Mouse (Mus musculus): ENCODE results near the gene Etv6. TPM values are rescaled to one million over a fixed set of nuclear protein-coding genes. Genes with fewer than 3 reads are reported as not detected.

Etv6 gene
- polyA plus RNA-seq, 1 experiment from 2014 or later = 13.5 TPM

GRCm38 (mm10) chr6:134148443-134148942 lies 113.0 kb downstream of the Etv6 start:
- Histone ChIP-seq H3K4me2 (replicated peaks) (no peak overlapping the region), H3K27ac (replicated peaks) (no peak overlapping the region), H3K36me3 (no peaks in the 10 kb centered on the region), H3K27me3 (no peaks in the 10 kb centered on the region), H3K4me1 (peaks cover 23% of the 10 kb centered on the region), H3K9ac (replicated peaks) (no peak overlapping the region), H3K9me3 (no peaks in the 10 kb centered on the region), H3K4me3 (no peak overlapping the region)
- 52% methylated on average over 7 of the region's 7 CpGs for WGBS
- peak; percentile 20; the same call in 1 of the 2 replicates for ATAC-seq (ENCODE audit: low FRiP score, low read depth)

DNA sequence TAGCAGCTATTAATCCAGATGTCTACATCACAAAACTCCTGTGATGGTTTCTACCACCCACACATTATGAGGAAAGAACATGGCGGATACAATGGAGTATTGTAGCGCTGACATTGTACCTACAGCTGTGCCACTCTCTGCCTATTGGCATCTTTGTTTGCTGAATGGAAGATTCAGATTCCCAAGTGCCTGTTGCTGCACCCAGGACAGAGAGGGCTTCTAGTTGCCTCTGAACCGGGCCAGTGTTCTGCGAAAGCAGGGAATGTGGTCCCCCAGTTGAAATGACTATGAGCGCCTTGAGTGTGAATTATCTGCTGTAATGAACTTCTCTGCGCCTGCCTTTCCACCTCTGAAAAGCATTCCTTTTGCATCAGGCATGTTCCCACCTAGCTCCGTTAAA lies 114.1 kb downstream of the Etv6 start:
- Histone ChIP-seq H3K4me3 (no peak overlapping the region), H3K27me3 (no peaks in the 10 kb centered on the region), H3K9me3 (no peaks in the 10 kb centered on the region), H3K4me1 (peaks cover 26% of the 10 kb centered on the region), H3K27ac (replicated peaks) (no peak overlapping the region), H3K9ac (replicated peaks) (no peak overlapping the region), H3K36me3 (no peaks in the 10 kb centered on the region), H3K4me2 (replicated peaks) (no peak overlapping the region)
- ATAC-seq (ENCODE audit: low FRiP score, low read depth) = no peak
- 96% methylated on average over 7 of the region's 7 CpGs for WGBS

DNA sequence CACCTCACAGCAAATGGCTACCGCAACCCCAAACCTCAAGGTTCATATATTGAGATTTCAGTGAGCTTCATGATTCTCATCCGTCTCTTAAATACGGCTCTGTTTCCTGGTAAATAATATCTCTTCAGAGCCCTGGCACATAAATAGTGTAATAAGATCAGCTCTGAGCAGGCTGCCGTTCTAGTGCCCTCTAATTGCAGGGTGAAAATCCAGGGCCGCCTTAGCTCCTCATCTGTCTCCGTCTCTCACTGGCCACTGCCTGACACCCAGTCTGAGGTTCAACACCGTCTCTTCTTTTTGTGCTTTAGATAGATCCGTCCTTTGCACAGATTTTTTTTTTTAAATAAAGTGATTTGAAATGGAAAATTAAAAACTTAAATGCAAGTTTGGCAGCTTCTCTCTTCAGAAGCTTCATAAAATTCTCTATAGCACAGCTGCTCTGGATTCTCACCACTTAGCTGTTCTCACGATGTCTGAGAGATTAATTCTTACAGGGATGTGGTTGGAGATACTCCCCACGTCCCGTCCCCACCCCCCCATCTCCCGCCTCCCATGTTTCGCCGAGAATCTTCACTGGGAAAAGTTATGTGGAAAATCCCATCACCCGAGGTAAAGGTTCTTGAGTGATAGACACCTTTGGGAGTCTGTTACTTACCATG lies 115.7 kb downstream of the Etv6 start:
- Histone ChIP-seq H3K27me3 (no peaks in the 10 kb centered on the region), H3K4me1 (peaks cover 39% of the 10 kb centered on the region), H3K4me3 (no peak overlapping the region), H3K9ac (replicated peaks) (no peak overlapping the region), H3K36me3 (no peaks in the 10 kb centered on the region), H3K27ac (replicated peaks) (no peak overlapping the region), H3K4me2 (replicated peaks) (no peak overlapping the region), H3K9me3 (no peaks in the 10 kb centered on the region)
- 81% methylated on average over 15 of the region's 15 CpGs for WGBS
- no peak for ATAC-seq (ENCODE audit: low FRiP score, low read depth)

GRCm38 (mm10) chr6:134151853-134152505 lies 116.5 kb downstream of the Etv6 start:
- Histone ChIP-seq H3K27ac (replicated peaks) (no peak overlapping the region), H3K9me3 (no peaks in the 10 kb centered on the region), H3K36me3 (no peaks in the 10 kb centered on the region), H3K4me1 (peaks cover 48% of the 10 kb centered on the region), H3K27me3 (no peaks in the 10 kb centered on the region), H3K9ac (replicated peaks) (no peak overlapping the region), H3K4me2 (replicated peaks) (no peak overlapping the region), H3K4me3 (no peak overlapping the region)
- no peak for ATAC-seq (ENCODE audit: low FRiP score, low read depth)
- WGBS = 72% methylated on average over 9 of the region's 9 CpGs

- Histone ChIP-seq H3K4me1 (peaks cover 49% of the 10 kb centered on the region), H3K36me3 (no peaks in the 10 kb centered on the region), H3K4me3 (no peak overlapping the region), H3K9ac (replicated peaks) (no peak overlapping the region), H3K9me3 (no peaks in the 10 kb centered on the region), H3K4me2 (replicated peaks) (no peak overlapping the region), H3K27me3 (no peaks in the 10 kb centered on the region), H3K27ac (replicated peaks) (no peak overlapping the region)
- WGBS = 83% methylated on average over 6 of the region's 6 CpGs
- no peak for ATAC-seq (ENCODE audit: low FRiP score, low read depth)
These were observed 117.0 kb downstream of the Etv6 start for GRCm38 (mm10) chr6:134152539-134152938.

- ATAC-seq (ENCODE audit: low FRiP score, low read depth) = no peak
- Histone ChIP-seq H3K9me3 (no peaks in the 10 kb centered on the region), H3K4me1 (peaks cover 36% of the 10 kb centered on the region), H3K9ac (replicated peaks) (no peak overlapping the region), H3K4me3 (no peak overlapping the region), H3K27me3 (no peaks in the 10 kb centered on the region), H3K36me3 (no peaks in the 10 kb centered on the region), H3K4me2 (replicated peaks) (no peak overlapping the region), H3K27ac (replicated peaks) (no peak overlapping the region)
- 90% methylated on average over 8 of the region's 8 CpGs for WGBS
These were observed 119.2 kb downstream of the Etv6 start for GRCm38 (mm10) chr6:134154746-134155145.

DNA sequence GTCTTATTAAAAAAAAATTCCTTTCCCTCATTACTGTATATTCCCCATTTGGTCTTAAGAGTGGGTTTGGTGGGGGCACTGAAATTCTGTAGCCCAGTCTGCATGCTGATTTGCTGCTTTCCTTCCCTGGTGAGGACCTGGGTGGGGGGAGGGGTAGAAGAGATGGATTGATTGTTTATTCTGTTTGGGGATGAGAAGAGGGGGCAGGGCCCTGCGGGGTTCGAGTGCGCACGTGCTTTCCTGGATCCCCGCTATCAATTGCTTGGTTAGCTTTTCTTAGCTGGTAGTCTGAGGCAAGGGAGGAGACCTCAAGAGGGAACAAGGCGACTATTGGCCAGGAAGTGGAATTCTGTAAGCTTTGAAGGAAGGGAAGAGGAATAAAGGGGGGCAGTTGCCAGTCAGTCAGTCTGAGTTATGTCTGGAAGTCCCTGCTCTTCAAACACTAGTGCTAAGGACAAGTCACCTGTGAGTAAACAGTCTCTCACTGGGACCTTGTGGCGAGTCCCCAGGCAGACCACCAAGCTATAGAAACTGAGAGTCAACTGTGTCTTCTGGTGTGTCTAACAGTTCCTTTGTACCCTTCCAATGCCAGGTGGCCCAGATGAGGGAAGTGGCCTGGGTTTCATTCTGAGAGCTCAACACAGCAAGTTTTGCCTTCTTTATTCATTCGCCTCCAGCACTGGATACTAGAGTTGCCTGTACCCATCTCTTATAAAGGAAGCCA lies 120.6 kb downstream of the Etv6 start:
- WGBS = 28% methylated on average over 8 of the region's 8 CpGs
- Histone ChIP-seq H3K4me3 (no peak overlapping the region), H3K36me3 (no peaks in the 10 kb centered on the region), H3K9me3 (no peaks in the 10 kb centered on the region), H3K27me3 (no peaks in the 10 kb centered on the region), H3K27ac (replicated peaks) (peak overlapping the region; percentile 52; the same call in 1 of the 2 replicates), H3K4me1 (peaks cover 33% of the 10 kb centered on the region), H3K9ac (replicated peaks) (no peak overlapping the region), H3K4me2 (replicated peaks) (0 out of 2 replicates have a peak overlapping the region, but pooled peaks have one; percentile 5)
- ATAC-seq (ENCODE audit: low FRiP score, low read depth) = peak; percentile 47; the same call in 1 of the 2 replicates

- WGBS = 43% methylated on average over 6 of the region's 6 CpGs
- Histone ChIP-seq H3K36me3 (no peaks in the 10 kb centered on the region), H3K4me3 (no peak overlapping the region), H3K9ac (replicated peaks) (no peak overlapping the region), H3K9me3 (no peaks in the 10 kb centered on the region), H3K4me1 (peaks cover 33% of the 10 kb centered on the region), H3K4me2 (replicated peaks) (no peak overlapping the region; the same call in 1 of the 2 replicates), H3K27me3 (no peaks in the 10 kb centered on the region), H3K27ac (replicated peaks) (peak overlapping the region; percentile 30; the same call in 1 of the 2 replicates)
- peak; percentile 73; the same call in 1 of the 2 replicates for ATAC-seq (ENCODE audit: low FRiP score, low read depth)
These were observed 122.1 kb downstream of the Etv6 start for GRCm38 (mm10) chr6:134157533-134158115.

GRCm38 (mm10) chr6:134158201-134158600 lies 122.7 kb downstream of the Etv6 start:
- Histone ChIP-seq H3K4me2 (replicated peaks) (no peak overlapping the region), H3K9me3 (no peaks in the 10 kb centered on the region), H3K4me3 (no peak overlapping the region), H3K27me3 (no peaks in the 10 kb centered on the region), H3K9ac (replicated peaks) (no peak overlapping the region), H3K36me3 (no peaks in the 10 kb centered on the region), H3K4me1 (peaks cover 33% of the 10 kb centered on the region), H3K27ac (replicated peaks) (no peak overlapping the region)
- 88% methylated on average over 2 of the region's 2 CpGs for WGBS
- no peak for ATAC-seq (ENCODE audit: low FRiP score, low read depth)

- no peak overlapping the region for H3K4me2 ChIP-seq (replicated peaks)
- WGBS = 85% methylated on average over 4 of the region's 4 CpGs
- H3K4me3 ChIP-seq = no peak overlapping the region
- H3K27me3 ChIP-seq = no peaks in the 10 kb centered on the region
- H3K9ac ChIP-seq (replicated peaks) = no peak overlapping the region
- peaks cover 30% of the 10 kb centered on the region for H3K4me1 ChIP-seq
- H3K9me3 ChIP-seq = no peaks in the 10 kb centered on the region
- no peak overlapping the region for H3K27ac ChIP-seq (replicated peaks)
- no peak for ATAC-seq (ENCODE audit: low FRiP score, low read depth)
- H3K36me3 ChIP-seq = no peaks in the 10 kb centered on the region
These were observed 124.2 kb downstream of the Etv6 start for GRCm38 (mm10) chr6:134159672-134160071.

GRCm38 (mm10) chr6:134161040-134161439 lies 125.5 kb downstream of the Etv6 start:
- Histone ChIP-seq H3K4me2 (replicated peaks) (no peak overlapping the region), H3K4me3 (no peak overlapping the region), H3K9ac (replicated peaks) (no peak overlapping the region), H3K36me3 (no peaks in the 10 kb centered on the region), H3K27ac (replicated peaks) (no peak overlapping the region), H3K27me3 (no peaks in the 10 kb centered on the region), H3K9me3 (no peaks in the 10 kb centered on the region), H3K4me1 (peaks cover 18% of the 10 kb centered on the region)
- ATAC-seq (ENCODE audit: low FRiP score, low read depth) = no peak
- 88% methylated on average over 13 of the region's 13 CpGs for WGBS

GRCm38 (mm10) chr6:134163346-134163745 lies 127.8 kb downstream of the Etv6 start:
- no peaks in the 10 kb centered on the region for H3K27me3 ChIP-seq
- 83% methylated on average over 1 of the region's 1 CpGs for WGBS
- no peak overlapping the region for H3K4me2 ChIP-seq (replicated peaks)
- ATAC-seq (ENCODE audit: low FRiP score, low read depth) = no peak
- no peak overlapping the region for H3K27ac ChIP-seq (replicated peaks)
- no peaks in the 10 kb centered on the region for H3K9me3 ChIP-seq
- H3K4me3 ChIP-seq = no peak overlapping the region
- no peaks in the 10 kb centered on the region for H3K36me3 ChIP-seq
- no peaks in the 10 kb centered on the region for H3K4me1 ChIP-seq
- no peak overlapping the region for H3K9ac ChIP-seq (replicated peaks)
